Mouse (Mus musculus): ENCODE measurements around the gene Tlr6.

GRCm38 (mm10) chr5:65002940-65003824 is 43.3 kb upstream of the Tlr6 start:
- no peak for TF ChIP-seq CTCF (IDR thresholded peaks at IDR 0.05; ENCODE audit: insufficient read depth, low read depth, low read length)
- TF ChIP-seq POLR2A (IDR thresholded peaks at IDR 0.05; ENCODE audit: insufficient read depth, low read depth, low read length) = no peak

Measured in olfactory bulb, adult 2 months (tissue).